Mouse (Mus musculus) neural tube, embryonic 10.5 days (tissue): ENCODE measurements around the gene Use1.
A peak's percentile ranks its signal among the peaks of the same experiment; 100 is the strongest.
"Not testable (repeated sequence)": the region's sequence is repeated elsewhere in the genome, so short reads cannot be mapped to it uniquely, and the experiment has no call there.

Experiments used
- DNase-seq: peaks from one replicate; pipeline ENCODE4 v3.0.0-alpha.2; 2017; ENCODE audit warnings: low spot score; ENCODE audit errors: extremely low spot score

Gene Use1

GRCm38 (mm10) chr8:71366771-71367528, at the start of gene Use1:
Use1 (plus strand) TSS chr8:71366848.
- peak; percentile 89 for DNase-seq

- DNase-seq: not testable (repeated sequence)
Measured at GRCm38 (mm10) chr8:71318610-71319009, 48.0 kb upstream of the Use1 start.

DNA sequence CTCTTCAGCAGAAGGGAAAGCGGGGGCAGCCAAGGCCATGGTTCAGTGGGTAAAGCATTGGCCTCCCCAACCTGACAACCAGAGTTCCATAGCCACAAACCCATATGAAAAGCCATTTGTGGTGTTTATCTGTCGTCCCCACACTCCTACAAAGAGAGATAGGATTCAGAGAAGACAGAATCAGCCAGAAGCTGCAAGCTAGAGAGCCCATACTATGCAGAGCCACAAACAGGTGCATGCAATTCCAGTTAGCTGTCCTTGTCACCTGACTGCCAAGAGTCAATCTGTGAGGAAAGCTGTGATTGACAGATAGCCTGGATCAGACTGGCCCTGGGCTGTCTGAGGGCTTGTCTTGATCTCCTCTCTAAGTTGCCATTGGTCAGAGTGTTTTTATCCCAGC, 46.9 kb upstream of the Use1 start:
- DNase-seq: not testable (repeated sequence)

- DNase-seq: no peak
Measured at GRCm38 (mm10) chr8:71322939-71323338, 43.7 kb upstream of the Use1 start.

- no peak for DNase-seq
Measured at GRCm38 (mm10) chr8:71324848-71325247, 41.8 kb upstream of the Use1 start.

GRCm38 (mm10) chr8:71337834-71338233, 28.8 kb upstream of the Use1 start:
- DNase-seq: not testable (repeated sequence)

DNA sequence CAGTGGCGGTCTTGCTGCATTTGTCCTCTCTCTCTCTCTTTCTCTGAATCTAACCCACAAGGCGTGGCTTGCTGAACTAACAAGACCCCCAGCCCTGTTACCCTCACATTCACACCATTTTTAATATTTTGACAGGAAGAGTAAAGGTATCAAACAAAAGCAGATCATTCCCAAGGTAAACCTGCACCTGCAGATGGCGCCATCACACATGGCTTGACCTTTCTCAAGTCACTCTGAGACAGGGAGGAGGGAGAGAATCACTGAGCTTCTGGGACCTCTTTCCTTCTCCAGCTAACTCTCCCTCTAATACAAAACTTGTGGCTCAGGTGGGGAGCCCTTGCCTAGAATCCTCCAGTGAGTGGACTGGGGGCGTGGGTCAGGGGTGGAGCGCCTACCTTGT, 26.0 kb upstream of the Use1 start:
- DNase-seq: peak; percentile 29

DNA sequence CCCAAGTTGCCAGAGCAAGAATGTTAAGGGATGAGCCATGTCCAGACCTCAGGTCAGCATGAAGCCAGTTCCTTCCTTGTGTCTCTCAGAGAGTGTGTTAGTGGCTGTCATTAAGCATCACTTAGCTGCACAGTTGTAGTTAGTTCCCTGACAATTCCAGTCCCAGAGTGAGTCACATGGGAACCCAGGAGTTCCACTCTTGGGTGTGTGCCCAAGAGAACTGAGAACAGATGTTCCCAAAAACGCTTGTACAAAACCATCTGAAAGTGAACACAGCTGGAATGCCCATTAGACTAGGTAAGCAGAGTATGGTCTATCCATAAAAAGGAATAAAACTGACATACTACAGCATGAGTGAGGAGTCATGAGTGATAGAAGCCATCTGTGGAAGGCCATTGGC, 20.1 kb upstream of the Use1 start:
- DNase-seq: no peak

- DNase-seq: no peak
Measured at GRCm38 (mm10) chr8:71351117-71351516, 15.5 kb upstream of the Use1 start.

DNA sequence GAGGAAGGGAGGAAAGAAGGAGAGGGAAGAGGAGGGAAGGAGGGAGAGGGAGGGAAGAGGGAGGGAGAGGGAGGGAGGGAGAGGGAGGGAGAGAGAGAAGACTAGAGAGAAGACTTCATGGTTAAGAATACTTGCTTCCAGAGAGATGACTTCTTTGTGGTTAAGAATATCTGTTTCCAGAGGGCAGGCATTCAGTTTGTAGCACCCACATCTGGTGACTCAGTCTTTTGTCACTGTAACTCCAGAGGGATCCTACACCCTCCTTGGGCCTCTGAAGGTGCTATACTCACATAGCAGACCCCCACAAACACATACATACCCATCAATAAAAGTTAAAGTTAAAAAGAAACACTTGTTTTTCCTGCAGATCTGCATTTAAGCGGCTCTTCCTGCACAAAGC, 15.1 kb upstream of the Use1 start:
- no peak for DNase-seq

DNA sequence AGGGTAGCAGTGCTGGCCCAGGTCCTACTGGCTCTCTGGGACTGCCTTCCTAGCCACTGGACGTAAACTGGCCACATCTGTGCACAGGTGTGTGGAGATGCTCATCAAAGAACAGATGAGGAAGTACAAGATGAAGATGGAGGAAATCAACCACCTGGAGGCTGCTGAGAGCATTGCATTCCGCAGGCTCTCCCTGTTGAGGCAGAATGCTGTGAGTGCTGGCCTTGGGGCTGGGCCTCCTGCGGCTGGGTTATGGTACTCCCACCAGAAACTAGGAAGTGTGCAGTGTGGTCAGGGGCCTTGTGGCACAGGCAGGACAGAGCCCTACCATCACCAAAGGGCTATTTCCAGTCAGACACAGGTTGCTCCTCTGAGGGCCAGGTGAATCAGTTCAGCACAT, 8.6 kb upstream of the Use1 start:
- no peak for DNase-seq

GRCm38 (mm10) chr8:71367529-71368176, 1.0 kb downstream of the Use1 start:
- no peak for DNase-seq

DNA sequence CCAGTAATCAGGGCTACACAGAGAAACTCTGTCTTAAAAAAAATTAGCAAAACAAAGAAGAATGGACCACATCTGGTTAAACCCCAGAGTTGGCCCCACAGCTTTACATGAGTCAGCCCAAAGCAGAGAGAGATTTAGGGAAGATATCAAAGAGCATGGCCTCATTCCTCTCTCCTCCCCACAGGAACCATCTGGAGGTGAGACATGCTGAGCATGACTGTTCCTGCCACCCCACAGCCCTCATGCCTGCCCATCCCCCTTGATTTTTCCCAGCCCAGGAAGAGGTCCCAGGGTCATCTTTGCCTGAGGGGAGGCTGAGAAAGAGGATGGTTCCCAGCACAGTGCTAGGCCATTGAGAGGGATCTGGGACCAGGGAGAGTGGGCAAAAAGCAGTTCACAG, 1.7 kb downstream of the Use1 start:
- DNase-seq: no peak

- DNase-seq: no peak
Measured at GRCm38 (mm10) chr8:71369040-71369718, 2.5 kb downstream of the Use1 start.

GRCm38 (mm10) chr8:71370711-71371235, 4.1 kb downstream of the Use1 start:
- DNase-seq: no peak

GRCm38 (mm10) chr8:71371236-71371848, 4.7 kb downstream of the Use1 start, which contains the start of gene Ocel1:
Ocel1 (plus strand) TSS chr8:71371298.
- peak; percentile 96 for DNase-seq

DNA sequence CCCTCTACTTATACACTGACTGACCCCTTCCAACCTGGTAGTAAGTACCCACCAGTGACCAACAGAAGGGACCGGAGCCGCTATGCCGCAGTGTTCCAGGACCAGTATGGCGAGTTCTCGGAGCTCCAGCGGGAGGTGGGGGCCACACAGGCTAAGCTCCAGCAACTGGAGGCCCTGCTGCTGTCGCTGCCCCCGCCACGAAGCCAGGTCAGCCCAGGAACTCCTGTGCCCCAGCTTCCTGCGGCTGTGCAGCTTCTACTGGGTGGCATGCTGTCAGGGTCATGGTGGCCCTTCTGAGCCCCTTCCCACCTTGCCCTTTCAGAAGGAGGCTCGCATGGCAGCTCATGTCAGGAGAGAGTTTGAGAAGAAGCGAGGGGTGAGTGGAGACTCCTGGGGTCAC, 5.8 kb downstream of the Use1 start:
- DNase-seq: no peak

DNA sequence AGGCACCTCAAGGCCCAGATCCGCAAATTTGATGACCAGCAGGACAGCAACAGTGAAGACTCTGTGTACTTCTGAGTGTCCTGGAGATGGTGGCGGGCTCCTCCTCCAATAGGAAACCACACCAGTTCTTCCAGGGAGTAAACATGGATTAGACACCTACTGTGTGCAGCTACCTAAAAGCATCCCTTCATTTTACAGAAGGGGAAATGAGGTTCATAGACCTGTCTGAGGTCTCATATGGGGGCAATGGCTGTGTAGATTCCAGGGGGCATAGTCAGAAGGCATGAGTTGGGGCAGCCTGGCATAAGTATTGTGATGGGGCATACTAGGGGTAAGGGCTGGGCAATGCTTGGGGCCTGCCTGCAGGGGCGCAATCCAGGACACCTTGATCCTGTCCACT, 6.4 kb downstream of the Use1 start:
- no peak for DNase-seq

DNA sequence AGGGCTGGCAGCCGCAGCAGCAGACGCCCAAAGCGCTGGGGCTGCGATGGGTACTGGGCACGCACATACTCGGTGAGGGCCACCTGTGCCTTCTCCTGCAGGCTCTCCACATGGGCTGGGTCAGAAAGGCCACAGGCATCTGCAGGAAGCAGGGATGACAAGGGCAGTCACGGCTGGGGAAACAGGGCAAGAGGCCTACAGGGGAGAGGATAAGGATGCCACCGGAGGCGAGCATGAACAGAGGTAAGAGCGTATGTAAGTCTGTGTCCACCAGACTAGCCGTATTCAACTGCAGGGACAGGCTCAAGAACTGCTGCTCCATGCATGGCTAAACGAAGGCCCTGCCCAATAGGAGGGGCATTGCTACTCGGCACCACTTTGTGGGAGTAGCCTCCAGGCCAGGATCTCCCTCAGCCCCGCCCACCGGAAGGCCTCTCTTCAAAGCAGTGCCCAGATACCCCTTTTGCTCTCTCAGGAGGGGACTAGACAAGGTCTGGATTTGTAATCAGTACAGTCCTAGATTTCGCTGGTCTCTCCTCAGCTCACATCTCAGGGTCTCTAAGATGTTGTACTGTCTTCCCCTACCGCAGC, 8.1 kb downstream of the Use1 start:
- no peak for DNase-seq

DNA sequence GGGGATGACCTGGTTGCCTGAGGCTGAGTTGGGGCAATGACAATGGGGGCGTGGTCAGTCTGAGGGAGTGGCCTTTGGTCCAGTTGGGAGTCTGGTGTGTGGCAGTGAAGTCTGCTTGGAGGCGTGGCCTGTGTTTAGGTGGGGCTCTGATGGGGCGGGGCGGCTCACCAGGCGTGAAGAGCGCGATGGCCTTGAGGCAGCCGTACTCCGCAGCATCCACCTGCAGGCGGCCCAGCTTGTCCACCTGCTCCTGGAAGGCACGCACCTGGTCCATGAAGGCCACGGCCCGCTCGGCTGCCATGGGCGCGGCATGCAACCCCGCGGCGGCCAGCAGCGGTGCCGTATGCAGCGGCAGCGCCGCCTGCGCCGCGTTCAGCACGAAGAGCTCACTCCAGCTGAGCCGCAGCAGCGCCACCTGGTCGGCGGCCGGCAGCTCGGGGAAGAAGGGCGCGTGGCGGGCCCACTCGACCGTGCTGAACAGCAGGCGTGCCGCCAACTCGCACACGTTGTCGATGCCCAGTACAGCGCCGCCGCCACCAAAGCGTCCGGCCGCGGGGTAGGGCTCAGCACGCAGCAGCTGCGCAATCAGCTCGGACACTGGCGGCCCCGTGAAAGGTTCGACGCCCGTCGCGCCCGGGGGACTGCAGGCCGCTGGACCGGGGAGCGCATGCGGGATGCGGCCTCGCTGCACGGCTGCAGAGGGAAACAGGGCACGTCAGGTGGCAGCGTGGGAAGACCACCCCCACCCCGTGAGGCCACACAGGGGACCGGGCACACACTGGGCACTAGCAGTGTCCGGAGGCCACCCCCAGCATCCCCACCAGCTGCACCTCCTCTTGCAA, 9.2 kb downstream of the Use1 start:
- peak; percentile 65 for DNase-seq
